Mouse (Mus musculus) E14TG2a.4 (cell line): ENCODE measurements around the gene Kbtbd12.

ENCODE experiments used
- H3K27me3 ChIP-seq: 2 replicates; pipeline ENCODE4 v1.6.1; 2014; ENCODE audit warnings: low read length, control low read depth; ENCODE audit not compliant: insufficient read depth
- H3K36me3 ChIP-seq: 2 replicates; pipeline ENCODE4 v1.6.1; 2014; ENCODE audit warnings: low read length, control low read depth; ENCODE audit not compliant: insufficient read depth
- H3K4me1 ChIP-seq: replicated peaks from 2 replicates; pipeline ENCODE4 v1.6.1; 2014; ENCODE audit warnings: low read depth, low read length, control low read depth
- H3K4me3 ChIP-seq: replicated peaks from 2 replicates; pipeline ENCODE4 v1.5.1; 2014; ENCODE audit warnings: mild to moderate bottlenecking, low read length
- H3K9me3 ChIP-seq: 2 replicates; pipeline ENCODE4 v1.6.1; 2014; ENCODE audit warnings: low read length, control low read depth
- CTCF ChIP-seq: conservative IDR thresholded peaks from 2 replicates; pipeline ENCODE4 v1.5.1; 2014; ENCODE audit warnings: low read length
- NANOG ChIP-seq: IDR thresholded peaks from 2 replicates; pipeline ENCODE4 v1.6.1; 2014; ENCODE audit warnings: borderline replicate concordance, low read length, mixed read lengths
- POU5F1 ChIP-seq: IDR thresholded peaks from 2 replicates; pipeline ENCODE4 v1.6.1; 2014; ENCODE audit warnings: low read length, borderline replicate concordance

Gene Kbtbd12

GRCm38 (mm10) chr6:88606417-88606816 lies 31.3 kb downstream of the Kbtbd12 start:
- Histone ChIP-seq H3K36me3 (no peaks in the 10 kb centered on the region), H3K27me3 (no peaks in the 10 kb centered on the region), H3K4me3 (no peak overlapping the region), H3K9me3 (no peaks in the 10 kb centered on the region), H3K4me1 (no peaks in the 10 kb centered on the region)
- no peak for TF ChIP-seq POU5F1
- TF ChIP-seq CTCF = no peak
- TF ChIP-seq NANOG = no peak

GRCm38 (mm10) chr6:88605715-88606114 lies 32.0 kb downstream of the Kbtbd12 start:
- Histone ChIP-seq H3K9me3 (no peaks in the 10 kb centered on the region), H3K27me3 (no peaks in the 10 kb centered on the region), H3K36me3 (no peaks in the 10 kb centered on the region), H3K4me3 (no peak overlapping the region), H3K4me1 (no peaks in the 10 kb centered on the region)
- TF ChIP-seq CTCF (no peak), POU5F1 (no peak), NANOG (no peak)

DNA sequence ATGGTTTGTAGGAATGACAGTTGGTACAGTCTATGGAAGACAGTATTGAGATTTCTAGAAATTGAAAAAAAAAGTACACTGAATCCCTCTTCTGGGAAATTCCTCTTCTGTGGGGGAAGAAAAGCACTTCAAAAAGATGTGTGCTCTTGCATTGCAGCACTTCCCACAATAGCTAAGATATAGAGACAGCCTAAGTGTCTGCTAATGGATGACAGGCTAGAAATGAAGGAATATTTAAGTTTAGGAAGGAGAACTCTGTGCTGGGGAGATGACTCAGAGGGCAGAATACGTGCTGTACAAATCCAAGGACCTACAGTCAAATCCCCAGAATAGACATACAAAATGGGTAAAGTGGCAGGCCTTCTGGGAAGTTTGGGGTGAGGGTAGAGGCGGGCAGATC lies 32.5 kb downstream of the Kbtbd12 start:
- Histone ChIP-seq H3K27me3 (no peaks in the 10 kb centered on the region), H3K4me3 (no peak overlapping the region)
- TF ChIP-seq POU5F1 (no peak), NANOG (no peak), CTCF (no peak)

GRCm38 (mm10) chr6:88596108-88596507 lies 41.6 kb downstream of the Kbtbd12 start:
- Histone ChIP-seq H3K9me3 (no peaks in the 10 kb centered on the region), H3K4me3 (no peak overlapping the region), H3K4me1 (no peaks in the 10 kb centered on the region), H3K36me3 (no peaks in the 10 kb centered on the region), H3K27me3 (peaks cover 2% of the 10 kb centered on the region; the same call in 1 of the 2 replicates)
- TF ChIP-seq CTCF (no peak), NANOG (no peak), POU5F1 (no peak)

More for the DNA sequence above, 32.5 kb downstream of the Kbtbd12 start:
- Histone ChIP-seq H3K9me3 (no peaks in the 10 kb centered on the region), H3K36me3 (no peaks in the 10 kb centered on the region), H3K4me1 (no peaks in the 10 kb centered on the region)

DNA sequence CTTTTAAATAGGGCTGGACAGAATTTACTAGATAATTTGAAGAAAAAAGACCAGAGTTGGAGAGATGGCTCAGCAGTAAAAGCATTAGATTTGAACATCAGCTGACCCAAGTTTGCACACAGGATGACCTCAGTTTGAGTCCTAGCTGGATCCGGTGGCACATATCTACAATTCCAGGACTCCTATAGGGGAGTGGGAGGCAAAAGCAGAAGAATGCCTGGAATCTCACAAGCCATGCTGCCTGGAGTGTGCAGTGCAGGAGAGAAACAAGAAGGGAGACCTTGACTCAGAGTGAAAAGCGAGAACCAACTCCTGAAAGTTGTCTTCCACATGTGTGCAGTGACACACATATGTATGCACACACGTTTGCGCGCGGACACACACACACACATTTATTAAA lies 45.4 kb downstream of the Kbtbd12 start:
- Histone ChIP-seq H3K36me3 (no peaks in the 10 kb centered on the region), H3K9me3 (no peaks in the 10 kb centered on the region), H3K27me3 (peaks cover 5% of the 10 kb centered on the region; the same call in 1 of the 2 replicates), H3K4me1 (no peaks in the 10 kb centered on the region), H3K4me3 (no peak overlapping the region)
- TF ChIP-seq POU5F1 (no peak), CTCF (no peak), NANOG (no peak)

- Histone ChIP-seq H3K27me3 (peaks cover 8% of the 10 kb centered on the region; the same call in 1 of the 2 replicates), H3K4me1 (no peaks in the 10 kb centered on the region), H3K36me3 (no peaks in the 10 kb centered on the region), H3K4me3 (no peak overlapping the region), H3K9me3 (no peaks in the 10 kb centered on the region)
- TF ChIP-seq CTCF = no peak
- no peak for TF ChIP-seq POU5F1
- TF ChIP-seq NANOG = no peak
Measured at GRCm38 (mm10) chr6:88590231-88590630, 47.5 kb downstream of the Kbtbd12 start.

GRCm38 (mm10) chr6:88589517-88589916 lies 48.2 kb downstream of the Kbtbd12 start:
- Histone ChIP-seq H3K36me3 (no peaks in the 10 kb centered on the region), H3K9me3 (no peaks in the 10 kb centered on the region), H3K27me3 (peaks cover 9% of the 10 kb centered on the region; the same call in 1 of the 2 replicates), H3K4me1 (no peaks in the 10 kb centered on the region), H3K4me3 (no peak overlapping the region)
- TF ChIP-seq NANOG (no peak), POU5F1 (no peak), CTCF (no peak)

DNA sequence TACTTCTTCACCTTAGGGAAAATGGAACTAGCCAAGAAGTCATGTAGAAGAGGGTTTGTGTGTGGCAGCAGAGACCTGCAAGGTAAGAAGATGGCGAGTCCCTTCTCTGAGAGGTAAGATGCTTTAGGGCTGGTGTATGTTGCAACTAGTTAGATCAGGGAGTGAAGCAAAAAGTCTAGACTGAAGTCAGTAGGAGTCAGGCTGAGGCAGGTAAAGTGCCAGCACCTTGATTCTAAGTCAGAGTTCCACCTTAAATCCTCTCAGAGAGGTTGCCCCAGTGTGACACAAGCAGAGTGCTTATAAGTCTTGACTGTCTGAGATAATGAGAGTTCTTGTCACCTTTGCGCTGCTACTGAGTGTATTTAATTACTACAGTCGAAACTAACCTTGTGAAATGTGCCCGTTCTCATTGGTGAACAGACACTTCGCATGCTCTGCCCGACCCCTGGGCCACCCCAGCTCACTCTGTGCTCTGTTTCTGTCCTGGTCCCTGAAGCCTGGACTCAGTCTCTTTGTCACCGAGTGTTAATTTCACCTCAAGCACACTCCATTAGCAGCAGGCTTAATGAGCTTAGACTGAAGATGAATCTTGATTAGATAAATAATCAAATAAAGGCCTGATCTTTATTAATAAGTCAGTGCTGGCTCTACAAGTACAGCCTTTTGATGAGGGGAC lies 49.0 kb downstream of the Kbtbd12 start:
- no peak overlapping the region for H3K4me3 ChIP-seq
- no peaks in the 10 kb centered on the region for H3K9me3 ChIP-seq
- no peaks in the 10 kb centered on the region for H3K36me3 ChIP-seq
- no peaks in the 10 kb centered on the region for H3K4me1 ChIP-seq
- TF ChIP-seq CTCF (no peak), POU5F1 (no peak), NANOG (no peak)
- H3K27me3 ChIP-seq = peaks cover 9% of the 10 kb centered on the region; the same call in 1 of the 2 replicates

- Histone ChIP-seq H3K27me3 (peaks cover 9% of the 10 kb centered on the region; the same call in 1 of the 2 replicates), H3K4me3 (no peak overlapping the region), H3K9me3 (no peaks in the 10 kb centered on the region), H3K4me1 (no peaks in the 10 kb centered on the region), H3K36me3 (no peaks in the 10 kb centered on the region)
- TF ChIP-seq NANOG (no peak), CTCF (no peak), POU5F1 (no peak)
Measured at GRCm38 (mm10) chr6:88587091-88587490, 50.7 kb downstream of the Kbtbd12 start.
